Mouse (Mus musculus): ENCODE data around the gene Rtl6.

DNA sequence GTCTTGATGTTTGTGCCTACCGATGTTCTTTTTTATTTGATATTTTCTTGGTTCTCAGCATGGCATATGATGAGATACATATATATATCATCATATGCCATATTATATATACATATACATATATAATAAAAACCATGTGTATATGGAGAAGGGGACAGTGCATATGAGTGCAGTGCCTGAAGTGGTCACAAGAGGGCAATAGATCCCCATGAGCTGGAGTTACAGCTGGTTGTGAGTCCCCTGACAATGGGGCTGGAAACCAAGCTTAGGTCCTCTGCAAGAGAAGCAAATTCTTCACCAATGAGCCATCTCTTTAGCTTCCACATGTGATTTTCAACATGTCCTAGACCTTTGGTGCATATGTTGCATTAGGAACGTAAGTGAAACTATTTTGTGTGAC, 21.7 kb downstream of the Rtl6 start:
- TF ChIP-seq CTCF (IDR thresholded peaks at IDR 0.05; ENCODE audit: low read depth, low read length): peak; percentile 52; the same call in 1 of the 2 replicates
- no peak for TF ChIP-seq POLR2A (IDR thresholded peaks at IDR 0.05; ENCODE audit: extremely low read depth, insufficient read depth, low read length)
